Mouse (Mus musculus): Measurements from ENCODE around the gene Mutyh.
"Not testable (repeated sequence)": the region's sequence is repeated elsewhere in the genome, so short reads cannot be mapped to it uniquely, and the experiment has no call there.

Mutyh gene

GRCm38 (mm10) chr4:116820902-116821693 is 13.6 kb downstream of the Mutyh start:
- peak in 1 of 2 experiments; percentile 56 for DNase-seq (ENCODE audit: low spot score in 2 of 2)

DNA sequence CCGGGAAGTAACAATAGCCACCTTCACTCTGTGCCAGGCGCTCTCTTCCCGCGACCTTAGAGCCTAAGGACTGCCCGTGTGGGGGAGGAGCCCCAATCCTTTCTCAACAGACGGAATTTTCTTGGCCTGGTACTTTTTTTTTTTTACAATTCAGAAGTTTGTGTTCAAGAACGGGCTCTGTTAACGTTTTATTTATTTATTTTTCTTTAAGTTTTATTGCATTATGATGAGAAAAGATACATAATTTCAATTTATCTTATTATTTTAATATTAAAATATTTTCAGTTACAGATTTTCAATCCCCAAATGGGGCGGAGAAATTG is 14.1 kb downstream of the Mutyh start, which contains the start of gene Hpdl:
Gene Hpdl (minus strand): TSS at position 14 of the 323 bp plus-strand sequence.
- no peak for DNase-seq (ENCODE audit: low spot score in 2 of 2)

GRCm38 (mm10) chr4:116824541-116825004 is 17.1 kb downstream of the Mutyh start:
- DNase-seq (ENCODE audit: low spot score in 2 of 2) = peak; percentile 40 to 52

DNA sequence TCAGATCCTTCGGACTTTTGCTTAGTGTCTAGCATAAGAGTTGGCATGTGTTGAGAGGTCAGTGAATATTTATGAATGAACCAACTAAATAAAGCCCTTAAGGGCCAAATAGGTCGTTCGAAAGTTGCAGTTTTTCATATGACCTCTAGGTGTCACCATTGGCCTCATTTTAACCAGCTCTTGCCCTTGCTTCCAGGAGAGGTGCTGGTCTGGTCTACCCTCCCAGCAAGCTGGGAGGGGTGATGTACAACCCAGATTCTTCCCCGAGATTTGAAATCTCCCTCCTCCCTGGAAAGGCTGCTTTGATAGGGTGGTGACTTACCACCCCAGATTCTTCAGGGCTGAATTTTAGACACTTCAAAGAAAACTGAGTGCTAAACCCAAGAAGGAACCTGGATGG is 20.3 kb downstream of the Mutyh start:
- no peak for DNase-seq (ENCODE audit: low spot score in 2 of 2)

- DNase-seq (ENCODE audit: low spot score in 2 of 2) = no peak
Observed at GRCm38 (mm10) chr4:116829364-116830069, 22.0 kb downstream of the Mutyh start.

GRCm38 (mm10) chr4:116830070-116830368 is 22.5 kb downstream of the Mutyh start:
- DNase-seq (ENCODE audit: low spot score in 2 of 2) = no peak

- DNase-seq (ENCODE audit: low spot score in 2 of 2) = no peak
Observed at GRCm38 (mm10) chr4:116838999-116839398, 31.5 kb downstream of the Mutyh start.

DNA sequence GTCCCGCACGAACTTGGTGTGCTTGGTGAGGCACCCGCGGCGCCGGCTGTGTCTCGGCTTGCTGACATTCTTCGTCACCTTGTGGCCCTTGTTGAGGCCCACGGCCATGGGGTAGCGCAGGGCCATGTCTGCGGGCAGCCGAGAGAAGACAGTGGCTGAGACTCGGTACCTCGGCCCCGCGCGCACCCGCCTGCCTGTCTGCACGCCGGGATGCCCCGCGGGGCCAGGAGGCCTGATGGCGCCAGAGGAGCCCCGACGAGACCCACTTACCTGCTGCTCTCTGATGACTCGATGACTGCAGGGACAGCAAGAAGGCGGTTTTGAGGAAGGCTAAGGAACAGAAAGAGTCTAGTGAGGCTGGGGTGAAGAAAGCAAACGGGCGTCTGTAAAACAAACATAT is 32.6 kb downstream of the Mutyh start:
- DNase-seq (ENCODE audit: low spot score in 2 of 2) = not testable (repeated sequence)

DNA sequence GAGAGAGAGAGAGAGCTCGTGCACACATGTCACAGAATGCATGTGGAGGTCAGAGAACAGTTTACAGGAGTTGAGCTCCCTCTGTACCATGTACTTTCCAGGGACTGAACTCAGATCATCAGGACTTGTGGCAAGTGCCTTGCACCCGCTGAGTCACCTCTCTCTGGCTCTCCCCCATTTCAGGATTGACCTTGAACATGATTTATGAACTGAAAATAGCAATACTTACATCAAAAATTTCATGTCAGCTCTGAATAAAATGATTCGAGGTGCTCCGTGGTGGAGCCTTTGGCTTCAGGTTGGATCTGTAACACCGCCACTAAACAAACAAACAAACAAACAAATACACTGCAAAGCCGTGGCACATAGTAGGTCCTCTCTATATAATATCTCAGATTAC is 33.3 kb downstream of the Mutyh start:
- DNase-seq (ENCODE audit: low spot score in 2 of 2) = no peak

DNA sequence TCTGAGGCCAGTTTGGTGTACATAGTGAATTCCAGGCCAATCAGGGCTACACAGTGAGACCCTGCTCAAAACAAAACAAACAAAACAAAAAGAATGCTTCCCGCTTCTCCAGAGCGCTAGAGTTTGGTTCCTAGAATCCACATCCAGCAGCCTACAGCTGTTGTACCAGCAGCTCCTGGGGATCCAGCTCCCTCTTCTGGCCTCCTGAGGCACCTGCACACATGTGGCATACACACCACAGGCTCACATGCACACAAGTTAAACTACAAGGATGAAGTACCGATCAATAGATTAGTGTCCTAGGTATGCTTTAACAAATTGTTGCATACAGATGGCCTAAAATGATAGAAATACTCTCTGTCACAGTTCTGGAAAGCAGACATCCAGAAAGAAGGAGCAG is 36.8 kb downstream of the Mutyh start:
- no peak for DNase-seq (ENCODE audit: low spot score in 2 of 2)

GRCm38 (mm10) chr4:116849901-116850300 is 42.4 kb downstream of the Mutyh start:
- DNase-seq (ENCODE audit: low spot score in 2 of 2) = no peak

GRCm38 (mm10) chr4:116854286-116854685 is 46.8 kb downstream of the Mutyh start:
- DNase-seq (ENCODE audit: low spot score in 2 of 2) = no peak

- DNase-seq (ENCODE audit: low spot score in 2 of 2) = no peak
Observed at GRCm38 (mm10) chr4:116857203-116857602, 49.7 kb downstream of the Mutyh start.

DNA sequence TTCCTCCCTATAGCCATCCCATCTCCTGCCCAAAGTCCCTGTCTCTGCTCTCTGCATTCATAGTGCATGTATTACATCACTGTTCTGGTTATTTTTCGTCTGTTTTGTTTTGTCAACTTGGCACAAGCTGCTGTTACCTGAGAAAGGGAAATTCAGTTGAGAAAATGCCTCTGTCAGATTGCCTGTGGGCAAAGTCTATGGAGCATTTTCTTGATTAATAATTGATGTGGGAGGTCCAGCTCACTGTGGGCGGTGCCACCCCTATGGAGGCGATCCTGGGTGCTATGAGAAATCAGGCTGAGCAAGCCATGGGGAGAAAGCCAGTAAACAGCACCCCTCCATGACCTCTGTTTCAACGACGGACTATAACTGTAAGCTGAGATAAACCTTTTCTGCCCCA is 52.2 kb downstream of the Mutyh start:
- DNase-seq (ENCODE audit: low spot score in 2 of 2) = no peak

GRCm38 (mm10) chr4:116862023-116862422 is 54.5 kb downstream of the Mutyh start:
- DNase-seq (ENCODE audit: low spot score in 2 of 2) = no peak
